Mouse (Mus musculus) erythroblast, adult 5-6 weeks (primary cell): Measurements from ENCODE around the gene Nutf2. TPM values are rescaled to one million over a fixed set of nuclear protein-coding genes. Genes with fewer than 3 reads are reported as not detected.

Experiments used
- ATAC-seq: replicated peaks from 2 replicates; pipeline ENCODE4 v1.8.0; 2016; ENCODE audit warnings: moderate number of reproducible peaks, mild to moderate bottlenecking, moderate TSS enrichment, inconsistent platforms; ENCODE audit not compliant: poor library complexity, low FRiP score, severe bottlenecking
- total RNA-seq, 2 experiments: library from RNA; stranded (forward) in 1 of 2; stranded (reverse) in 1 of 2; fragments of 150-400 nt in 1 of 2; fragments of 200-764, 138-1000 nt in 1 of 2; gene quantifications; 2 replicates each; pipeline versions ENCODE4 v1.2.3 to v1.2.4; 2015 to 2017; ENCODE audit warnings: low replicate concordance in 2 of 2

The Nutf2 gene
- total RNA-seq, 2 experiments from 2014 or later = 5.7 to 55.3 TPM

- no peak for ATAC-seq
These were observed 59.0 kb downstream of the Nutf2 start for GRCm38 (mm10) chr8:105919390-105919789.

- no peak for ATAC-seq
These were observed 64.7 kb downstream of the Nutf2 start for GRCm38 (mm10) chr8:105925123-105925522.

Other genes starting within 250 kb of the Nutf2 start
- 51.6 and 81.5 TPM in 2 replicates for gene Ctcf, start 224.0 kb upstream of the Nutf2 start, total RNA-seq (2015; ENCODE audit: low replicate concordance)
- gene Ctcf, start 224.0 kb upstream of the Nutf2 start, total RNA-seq (2017; ENCODE audit: low replicate concordance) = 68.8 and 99.5 TPM in 2 replicates
- gene Agrp, start 223.2 kb upstream of the Nutf2 start, total RNA-seq (2015; ENCODE audit: low replicate concordance) = not detected in 2 replicates
- not detected in 2 replicates for gene Agrp, start 223.2 kb upstream of the Nutf2 start, total RNA-seq (2017; ENCODE audit: low replicate concordance)
- 3.1 TPM in 2 replicates for gene Carmil2, start 174.3 kb upstream of the Nutf2 start, total RNA-seq (2015; ENCODE audit: low replicate concordance)
- gene Carmil2, start 174.3 kb upstream of the Nutf2 start, total RNA-seq (2017; ENCODE audit: low replicate concordance) = 2.5 and 3.5 TPM in 2 replicates
- 7.1 and 12.5 TPM in 2 replicates for gene Acd, start 159.5 kb upstream of the Nutf2 start, total RNA-seq (2015; ENCODE audit: low replicate concordance)
- 1.7 and 7.8 TPM in 2 replicates for gene Acd, start 159.5 kb upstream of the Nutf2 start, total RNA-seq (2017; ENCODE audit: low replicate concordance)
- gene Pard6a, start 159.4 kb upstream of the Nutf2 start, total RNA-seq (2015; ENCODE audit: low replicate concordance) = 2.1 TPM in 1 of 2 replicates, not detected in the other
- 0.56 and 1.5 TPM in 2 replicates for gene Pard6a, start 159.4 kb upstream of the Nutf2 start, total RNA-seq (2017; ENCODE audit: low replicate concordance)
- not detected in 2 replicates for gene 4933405L10Rik, start 152.9 kb upstream of the Nutf2 start, total RNA-seq (2015; ENCODE audit: low replicate concordance)
- not detected in 2 replicates for gene 4933405L10Rik, start 152.9 kb upstream of the Nutf2 start, total RNA-seq (2017; ENCODE audit: low replicate concordance)
- gene Enkd1, start 152.4 kb upstream of the Nutf2 start, total RNA-seq (2015; ENCODE audit: low replicate concordance) = 2.1 and 2.5 TPM in 2 replicates
- gene Enkd1, start 152.4 kb upstream of the Nutf2 start, total RNA-seq (2017; ENCODE audit: low replicate concordance) = 2.7 and 7.0 TPM in 2 replicates
- 0.21 and 0.38 TPM in 2 replicates for gene Gfod2, start 101.9 kb upstream of the Nutf2 start, total RNA-seq (2015; ENCODE audit: low replicate concordance)
- gene Gfod2, start 101.9 kb upstream of the Nutf2 start, total RNA-seq (2017; ENCODE audit: low replicate concordance) = 0.51 TPM in 1 of 2 replicates, not detected in the other
- gene Ranbp10, start 33.2 kb upstream of the Nutf2 start, total RNA-seq (2015; ENCODE audit: low replicate concordance) = 514 and 565 TPM in 2 replicates
- 620 and 633 TPM in 2 replicates for gene Ranbp10, start 33.2 kb upstream of the Nutf2 start, total RNA-seq (2017; ENCODE audit: low replicate concordance)
- gene Tsnaxip1, start 32.8 kb upstream of the Nutf2 start, total RNA-seq (2015; ENCODE audit: low replicate concordance) = 1.0 and 1.2 TPM in 2 replicates
- 2.5 and 3.2 TPM in 2 replicates for gene Tsnaxip1, start 32.8 kb upstream of the Nutf2 start, total RNA-seq (2017; ENCODE audit: low replicate concordance)
- 13.1 and 15.9 TPM in 2 replicates for gene Cenpt, start 7.3 kb upstream of the Nutf2 start, total RNA-seq (2015; ENCODE audit: low replicate concordance)
- 9.6 and 11.3 TPM in 2 replicates for gene Cenpt, start 7.3 kb upstream of the Nutf2 start, total RNA-seq (2017; ENCODE audit: low replicate concordance)
- gene Thap11, start 5.4 kb upstream of the Nutf2 start, total RNA-seq (2015; ENCODE audit: low replicate concordance) = 6.3 and 16.3 TPM in 2 replicates
- 7.1 and 8.3 TPM in 2 replicates for gene Thap11, start 5.4 kb upstream of the Nutf2 start, total RNA-seq (2017; ENCODE audit: low replicate concordance)
- 4.0 and 9.2 TPM in 2 replicates for gene Edc4, start 20.3 kb downstream of the Nutf2 start, total RNA-seq (2015; ENCODE audit: low replicate concordance)
- 12.4 and 17.6 TPM in 2 replicates for gene Edc4, start 20.3 kb downstream of the Nutf2 start, total RNA-seq (2017; ENCODE audit: low replicate concordance)
- gene Nrn1l, start 33.0 kb downstream of the Nutf2 start, total RNA-seq (2015; ENCODE audit: low replicate concordance) = not detected in 2 replicates
- gene Nrn1l, start 33.0 kb downstream of the Nutf2 start, total RNA-seq (2017; ENCODE audit: low replicate concordance) = not detected in 2 replicates
- 6.3 TPM in 2 replicates for gene Pskh1, start 39.9 kb downstream of the Nutf2 start, total RNA-seq (2015; ENCODE audit: low replicate concordance)
- gene Pskh1, start 39.9 kb downstream of the Nutf2 start, total RNA-seq (2017; ENCODE audit: low replicate concordance) = 6.1 and 6.7 TPM in 2 replicates
- not detected in 2 replicates for gene Ctrl, start 73.3 kb downstream of the Nutf2 start, total RNA-seq (2015; ENCODE audit: low replicate concordance)
- gene Ctrl, start 73.3 kb downstream of the Nutf2 start, total RNA-seq (2017; ENCODE audit: low replicate concordance) = not detected in 2 replicates
- 22.9 and 51.4 TPM in 2 replicates for gene Psmb10, start 77.9 kb downstream of the Nutf2 start, total RNA-seq (2015; ENCODE audit: low replicate concordance)
- gene Psmb10, start 77.9 kb downstream of the Nutf2 start, total RNA-seq (2017; ENCODE audit: low replicate concordance) = 7.2 and 13.2 TPM in 2 replicates
- gene Lcat, start 82.8 kb downstream of the Nutf2 start, total RNA-seq (2015; ENCODE audit: low replicate concordance) = 1.3 TPM in 1 of 2 replicates, not detected in the other
- not detected in 2 replicates for gene Lcat, start 82.8 kb downstream of the Nutf2 start, total RNA-seq (2017; ENCODE audit: low replicate concordance)
- gene Slc12a4, start 105.5 kb downstream of the Nutf2 start, total RNA-seq (2015; ENCODE audit: low replicate concordance) = 4.0 and 7.9 TPM in 2 replicates
- 0.68 and 1.4 TPM in 2 replicates for gene Slc12a4, start 105.5 kb downstream of the Nutf2 start, total RNA-seq (2017; ENCODE audit: low replicate concordance)
- not detected in 2 replicates for gene Dpep3, start 118.8 kb downstream of the Nutf2 start, total RNA-seq (2015; ENCODE audit: low replicate concordance)
- gene Dpep3, start 118.8 kb downstream of the Nutf2 start, total RNA-seq (2017; ENCODE audit: low replicate concordance) = not detected in 2 replicates
- 3.7 and 6.3 TPM in 2 replicates for gene Dus2, start 130.8 kb downstream of the Nutf2 start, total RNA-seq (2015; ENCODE audit: low replicate concordance)
- gene Dus2, start 130.8 kb downstream of the Nutf2 start, total RNA-seq (2017; ENCODE audit: low replicate concordance) = 5.9 and 8.9 TPM in 2 replicates
- gene Dpep2nb, start 145.4 kb downstream of the Nutf2 start, total RNA-seq (2015; ENCODE audit: low replicate concordance) = not detected in 2 replicates
- not detected in 2 replicates for gene Dpep2nb, start 145.4 kb downstream of the Nutf2 start, total RNA-seq (2017; ENCODE audit: low replicate concordance)
- 0.77 and 1.3 TPM in 2 replicates for gene Ddx28, start 151.3 kb downstream of the Nutf2 start, total RNA-seq (2015; ENCODE audit: low replicate concordance)
- gene Ddx28, start 151.3 kb downstream of the Nutf2 start, total RNA-seq (2017; ENCODE audit: low replicate concordance) = 1.9 and 6.6 TPM in 2 replicates
- gene Nfatc3, start 198.3 kb downstream of the Nutf2 start, total RNA-seq (2015; ENCODE audit: low replicate concordance) = 52.2 and 56.7 TPM in 2 replicates
- 24.5 and 32.7 TPM in 2 replicates for gene Nfatc3, start 198.3 kb downstream of the Nutf2 start, total RNA-seq (2017; ENCODE audit: low replicate concordance)